Mouse (Mus musculus) liver, adult 2 months (tissue): Measurements from ENCODE around the gene Itgae.

ENCODE experiments used
- CTCF ChIP-seq: fragments of 200-500 bp; IDR thresholded peaks from 2 replicates; pipeline ENCODE4 v1.5.1; 2011; ENCODE audit warnings: low read depth, low read length, control low read depth
- POLR2A ChIP-seq: fragments of 200-500 bp; IDR thresholded peaks from 2 replicates; pipeline ENCODE4 v1.6.1; 2011; ENCODE audit warnings: low read length, control low read depth; ENCODE audit not compliant: insufficient read depth; ENCODE audit errors: extremely low read depth

DNA sequence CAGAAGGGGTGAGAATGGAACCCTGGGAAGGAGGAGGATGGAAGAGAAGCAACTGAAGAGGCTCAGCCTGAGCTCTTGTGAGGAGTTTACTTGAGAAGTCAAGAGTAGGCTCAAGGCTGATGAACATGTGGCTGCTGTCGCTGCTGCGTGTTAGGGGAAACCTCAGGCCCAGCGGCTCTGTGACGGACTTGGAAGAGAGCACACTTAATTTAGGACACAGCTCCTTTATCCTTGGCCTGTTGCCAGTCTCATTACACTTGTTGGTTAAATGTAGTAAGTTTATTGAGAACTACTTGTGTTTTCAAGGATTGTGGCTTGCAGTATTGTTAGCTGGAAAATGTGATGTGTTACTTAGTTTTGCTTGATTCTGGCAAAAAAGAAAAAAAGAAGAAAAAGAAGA lies 13.7 kb upstream of the Itgae start:
- no peak for TF ChIP-seq CTCF
- no peak for TF ChIP-seq POLR2A
